Mouse (Mus musculus) limb, embryonic 14.5 days (tissue): ENCODE data around the gene Tlr9. TPM values are rescaled to one million over a fixed set of nuclear protein-coding genes. Genes with fewer than 3 reads are reported as not detected.

ENCODE experiments used
- ATAC-seq: fragments of 200-750 bp; cut with Nextera tagmentation; 2 replicates; pipeline ENCODE4 v1.8.0; 2017; ENCODE audit warnings: low read depth, moderate number of reproducible peaks, moderate TSS enrichment; ENCODE audit not compliant: low FRiP score
- DNase-seq: peaks from one replicate; pipeline ENCODE4 v3.0.0-alpha.2; 2015; ENCODE audit warnings: low spot score
- H3K27ac ChIP-seq: fragments of 300-500 bp; sonication (generic); replicated peaks from 2 replicates; pipeline ENCODE4 v1.5.1; 2014; ENCODE audit warnings: low read depth, mild to moderate bottlenecking, low read length, moderate library complexity, mixed read lengths
- H3K27me3 ChIP-seq: fragments of 300-500 bp; sonication (generic); 2 replicates; pipeline ENCODE4 v1.6.1; 2014; ENCODE audit warnings: low read length, mixed read lengths; ENCODE audit not compliant: control insufficient read depth, insufficient read depth
- H3K36me3 ChIP-seq: fragments of 300-500 bp; sonication (generic); 2 replicates; pipeline ENCODE4 v1.6.1; 2014; ENCODE audit warnings: mild to moderate bottlenecking, low read length, moderate library complexity, mixed read lengths; ENCODE audit not compliant: control insufficient read depth, insufficient read depth
- H3K4me1 ChIP-seq: fragments of 300-500 bp; sonication (generic); 2 replicates; pipeline ENCODE4 v1.6.1; 2014; ENCODE audit warnings: antibody characterized with exemption, low read length, mixed read lengths; ENCODE audit not compliant: control insufficient read depth, insufficient read depth
- H3K4me2 ChIP-seq: fragments of 300-500 bp; sonication (generic); replicated peaks from 2 replicates; pipeline ENCODE4 v1.6.1; 2014; ENCODE audit warnings: low read depth, mild to moderate bottlenecking, low read length, moderate library complexity; ENCODE audit not compliant: severe bottlenecking
- H3K4me3 ChIP-seq: fragments of 300-500 bp; sonication (generic); replicated peaks from 2 replicates; pipeline ENCODE4 v1.5.1; 2014; ENCODE audit warnings: low read length
- H3K9ac ChIP-seq: fragments of 300-500 bp; sonication (generic); 2 replicates; pipeline ENCODE4 v1.6.1; 2014; ENCODE audit warnings: mild to moderate bottlenecking, low read depth, low read length, moderate library complexity; ENCODE audit not compliant: severe bottlenecking
- H3K9me3 ChIP-seq: fragments of 300-500 bp; sonication (generic); 2 replicates; pipeline ENCODE4 v1.6.1; 2016; ENCODE audit warnings: low read length; ENCODE audit not compliant: control insufficient read depth
- POLR2A ChIP-seq: fragments of 200-500 bp; IDR thresholded peaks from 2 replicates; pipeline ENCODE4 v1.8.0; 2012; ENCODE audit warnings: inconsistent platforms, mild to moderate bottlenecking, moderate library complexity, borderline replicate concordance; ENCODE audit not compliant: insufficient read depth, insufficient read length; ENCODE audit errors: extremely low read depth
- WGBS: fragments of 180-500 bp; shearing (Covaris S2); extraction: QIAGEN DNeasy Blood & Tissue Kit; methylation state at CpG from one replicate; pipeline ENCODE4 v1.1.7; 2014; 5-methylcytosine and 5-hydroxymethylcytosine counted together
- polyA plus RNA-seq, 2 experiments: library from polyadenylated mRNA; depleted of rRNA in 1 of 2; stranded (reverse) in 1 of 2; unstranded in 1 of 2; fragments of >200 nt; fragmentation: Nextera tagmentation in 1 of 2; extraction: Ambion mirVana in 1 of 2; gene quantifications; 2 replicates each; pipeline versions ENCODE4 v1.2.1 to v1.2.3; 2012 to 2014

Tlr9 gene
- polyA plus RNA-seq, 2 experiments = 0.08 to 0.99 TPM

- TF ChIP-seq POLR2A = no peak
- H3K27me3 ChIP-seq = no peaks in the 10 kb centered on the region
- H3K4me1 ChIP-seq = peaks cover 6% of the 10 kb centered on the region
- no peak overlapping the region for H3K4me3 ChIP-seq
- WGBS = 80% methylated on average over 8 of the region's 8 CpGs
- H3K36me3 ChIP-seq = peaks cover 7% of the 10 kb centered on the region
- no peak for ATAC-seq
- no peak overlapping the region for H3K9ac ChIP-seq
- H3K9me3 ChIP-seq = no peaks in the 10 kb centered on the region
- H3K27ac ChIP-seq = no peak overlapping the region
- no peak overlapping the region for H3K4me2 ChIP-seq
- no peak for DNase-seq
Observed at GRCm38 (mm10) chr9:106227790-106228429, 5.5 kb downstream of the Tlr9 start.

- H3K36me3 ChIP-seq = peaks cover 30% of the 10 kb centered on the region
- no peak overlapping the region for H3K4me2 ChIP-seq
- no peaks in the 10 kb centered on the region for H3K9me3 ChIP-seq
- no peak for TF ChIP-seq POLR2A
- H3K9ac ChIP-seq = no peak overlapping the region
- H3K4me1 ChIP-seq = peaks cover 6% of the 10 kb centered on the region
- WGBS = 77% methylated on average over 9 of the region's 9 CpGs
- no peak overlapping the region for H3K27ac ChIP-seq
- H3K4me3 ChIP-seq = no peak overlapping the region
- H3K27me3 ChIP-seq = no peaks in the 10 kb centered on the region
- ATAC-seq = no peak
- DNase-seq = no peak
Observed at GRCm38 (mm10) chr9:106230051-106230733, 7.8 kb downstream of the Tlr9 start.

- Histone ChIP-seq H3K27me3 (no peaks in the 10 kb centered on the region), H3K9me3 (no peaks in the 10 kb centered on the region), H3K4me1 (peaks cover 5% of the 10 kb centered on the region), H3K9ac (no peak overlapping the region), H3K36me3 (peaks cover 35% of the 10 kb centered on the region), H3K27ac (no peak overlapping the region), H3K4me3 (no peak overlapping the region), H3K4me2 (no peak overlapping the region)
- ATAC-seq (no peak), DNase-seq (no peak)
- no peak for TF ChIP-seq POLR2A
- 49% methylated on average over 3 of the region's 3 CpGs for WGBS
Observed at GRCm38 (mm10) chr9:106230734-106231106, 8.3 kb downstream of the Tlr9 start.

GRCm38 (mm10) chr9:106231220-106231619, 8.8 kb downstream of the Tlr9 start:
- H3K27ac ChIP-seq = no peak overlapping the region
- WGBS = 79% methylated on average over 7 of the region's 7 CpGs
- DNase-seq = no peak
- H3K9ac ChIP-seq = no peak overlapping the region
- TF ChIP-seq POLR2A = no peak
- no peaks in the 10 kb centered on the region for H3K27me3 ChIP-seq
- no peak overlapping the region for H3K4me2 ChIP-seq
- no peak overlapping the region for H3K4me3 ChIP-seq
- no peaks in the 10 kb centered on the region for H3K9me3 ChIP-seq
- H3K36me3 ChIP-seq = peaks cover 40% of the 10 kb centered on the region
- peaks cover 3% of the 10 kb centered on the region for H3K4me1 ChIP-seq
- ATAC-seq = no peak

GRCm38 (mm10) chr9:106231816-106232215, 9.4 kb downstream of the Tlr9 start:
- H3K4me1 ChIP-seq = no peaks in the 10 kb centered on the region
- H3K4me3 ChIP-seq = no peak overlapping the region
- H3K4me2 ChIP-seq = no peak overlapping the region
- no peak overlapping the region for H3K9ac ChIP-seq
- peaks cover 46% of the 10 kb centered on the region for H3K36me3 ChIP-seq
- DNase-seq = no peak
- TF ChIP-seq POLR2A = no peak
- no peak for ATAC-seq
- no peaks in the 10 kb centered on the region for H3K27me3 ChIP-seq
- 85% methylated on average over 4 of the region's 4 CpGs for WGBS
- no peaks in the 10 kb centered on the region for H3K9me3 ChIP-seq
- no peak overlapping the region for H3K27ac ChIP-seq
